Mouse (Mus musculus) kidney, postnatal 4 days (tissue): ENCODE measurements at regions not wholly inside any gene's neighbourhood (a gene's known extent, or its start where the extent isn't known, plus 50 kb on each side); places are given as distances from the start of the nearest gene placed in this dataset.
"Not testable (repeated sequence)": the region's sequence is repeated elsewhere in the genome, so short reads cannot be mapped to it uniquely, and the experiment has no call there.

Source experiments
- DNase-seq, 2 experiments: peaks; one replicate each; pipeline ENCODE4 v3.0.0; 2021; ENCODE audit warnings: mixed read lengths in 2 of 2

- DNase-seq: no peak
These were observed 90.1 kb upstream of the Vrk2 start for GRCm38 (mm10) chr11:26683850-26684249.

GRCm38 (mm10) chr11:26667251-26667650 lies 73.5 kb upstream of the Vrk2 start:
- DNase-seq: no peak

GRCm38 (mm10) chr11:26660878-26661277 lies 67.1 kb upstream of the Vrk2 start:
- DNase-seq: no peak

- not testable (repeated sequence) for DNase-seq
These were observed 55.4 kb upstream of the Vrk2 start for GRCm38 (mm10) chr11:26649165-26649564.
